Mouse (Mus musculus): ENCODE measurements around the gene Pmpcb.
"Not testable (repeated sequence)": the region's sequence is repeated elsewhere in the genome, so short reads cannot be mapped to it uniquely, and the experiment has no call there.

Gene Pmpcb

DNA sequence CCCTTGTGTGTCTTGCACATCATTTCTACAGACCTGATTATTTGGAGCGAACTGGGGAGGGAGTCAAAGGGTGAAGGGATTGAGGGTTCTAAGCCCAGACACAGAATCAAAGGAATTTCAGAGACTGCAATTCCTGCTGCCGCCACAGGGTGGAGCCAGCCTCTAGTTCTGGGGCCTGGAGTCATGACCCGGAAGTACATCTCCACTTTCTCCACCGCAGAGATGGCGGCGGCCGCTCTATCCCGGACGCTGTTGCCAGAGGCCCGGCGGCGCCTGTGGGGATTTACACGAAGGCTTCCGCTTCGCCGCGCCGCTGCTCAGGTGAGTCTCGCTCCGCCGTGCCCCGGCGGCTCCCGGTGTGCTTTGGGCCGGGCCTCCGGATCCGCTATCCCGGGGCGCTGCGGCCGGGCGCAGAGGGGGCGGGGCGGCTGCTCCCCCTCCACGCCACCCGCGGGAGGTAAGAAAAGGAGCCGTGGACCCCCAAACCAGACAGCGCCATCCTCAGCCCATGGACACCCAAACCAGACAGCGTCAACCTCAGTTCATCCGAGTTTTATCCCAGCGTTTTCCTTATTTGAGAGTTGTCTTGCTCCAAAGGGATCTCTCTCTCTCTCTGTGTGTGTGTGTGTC, at the start of gene Pmpcb:
Gene Pmpcb, plus strand, starts transcription at position 186 of the 630 bp plus-strand sequence.
- DNase-seq (ENCODE audit: low read depth, low spot score): peak; percentile 61

- no peak for DNase-seq (ENCODE audit: low read depth, low spot score)
These were observed 44.7 kb upstream of the Pmpcb start for GRCm38 (mm10) chr5:21692230-21692629.

DNA sequence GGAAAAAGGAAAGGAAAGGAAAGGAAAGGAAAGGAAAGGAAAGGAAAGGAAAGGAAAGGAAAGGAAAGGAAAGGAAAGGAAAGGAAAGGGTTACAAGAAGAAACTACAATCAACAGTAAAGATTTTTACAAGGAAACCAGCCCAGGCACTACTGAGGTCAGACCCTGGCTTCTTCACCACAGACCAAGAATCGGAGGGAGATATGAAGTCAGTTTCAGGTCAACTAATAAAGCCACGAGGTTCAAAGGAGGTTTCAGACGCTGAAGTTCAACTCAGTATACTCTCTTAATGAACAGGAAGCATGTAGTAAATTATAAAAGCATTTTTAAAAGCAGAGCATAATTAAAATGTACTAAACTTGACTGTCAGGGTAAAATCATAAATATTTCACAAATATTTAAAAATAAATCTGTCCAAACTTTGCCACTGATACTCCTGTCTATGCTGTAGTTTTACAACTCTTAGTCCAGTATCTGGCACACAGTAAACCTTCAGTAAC, 43.5 kb upstream of the Pmpcb start:
- no peak for DNase-seq (ENCODE audit: low read depth, low spot score)

DNA sequence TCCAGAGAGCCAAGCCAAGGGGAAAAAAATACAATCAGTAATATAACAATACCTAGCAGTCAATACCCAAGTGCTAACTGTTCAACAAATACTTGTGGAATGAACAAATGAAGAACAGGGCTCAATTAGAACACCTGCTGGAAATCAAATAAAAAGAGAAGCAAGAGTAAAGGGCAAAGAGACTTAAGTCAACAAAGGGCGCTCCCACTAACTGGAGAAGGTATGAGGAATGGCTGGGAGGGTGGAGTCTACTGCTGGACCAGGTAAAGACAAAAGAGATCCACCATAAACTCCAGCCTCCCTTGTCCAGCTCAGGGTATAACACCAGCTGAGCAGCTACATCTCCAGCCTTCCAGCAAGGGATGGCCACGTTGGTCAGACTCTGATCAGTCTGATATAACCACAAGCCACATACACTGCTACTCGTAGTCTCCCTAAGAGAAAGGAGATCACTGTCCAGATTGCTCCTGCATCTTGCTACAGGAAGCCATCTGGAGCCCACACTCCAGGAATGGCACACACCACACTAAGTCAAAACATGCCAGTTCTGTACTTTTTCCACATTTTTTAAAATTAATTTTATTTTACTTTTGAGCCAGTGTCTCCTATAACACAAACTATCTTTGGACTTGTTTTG, 42.0 kb upstream of the Pmpcb start:
- no peak for DNase-seq (ENCODE audit: low read depth, low spot score)

DNA sequence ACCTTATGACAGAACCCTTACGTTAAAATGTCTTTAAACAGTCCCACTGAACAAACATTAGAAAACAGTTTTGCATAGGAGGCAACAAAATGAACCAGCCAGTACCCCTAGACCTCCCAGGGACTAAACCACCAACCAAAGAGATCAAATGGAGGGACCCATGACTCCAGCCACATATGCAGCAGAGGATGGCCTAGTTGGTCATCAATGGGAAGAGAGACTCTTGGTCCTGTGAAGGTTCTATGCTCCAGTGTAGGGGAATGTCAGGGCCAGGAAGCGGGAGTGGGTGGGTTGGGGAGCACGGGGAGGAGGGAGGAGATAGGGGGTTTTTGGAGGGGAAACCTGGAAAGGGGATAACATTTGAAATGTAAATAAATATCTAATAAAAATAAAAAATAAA, 37.4 kb upstream of the Pmpcb start:
- DNase-seq (ENCODE audit: low read depth, low spot score): not testable (repeated sequence)

- DNase-seq (ENCODE audit: low read depth, low spot score): no peak
These were observed 36.6 kb upstream of the Pmpcb start for GRCm38 (mm10) chr5:21700272-21700821.

- no peak for DNase-seq (ENCODE audit: low read depth, low spot score)
These were observed 36.0 kb upstream of the Pmpcb start for GRCm38 (mm10) chr5:21700934-21701333.

DNA sequence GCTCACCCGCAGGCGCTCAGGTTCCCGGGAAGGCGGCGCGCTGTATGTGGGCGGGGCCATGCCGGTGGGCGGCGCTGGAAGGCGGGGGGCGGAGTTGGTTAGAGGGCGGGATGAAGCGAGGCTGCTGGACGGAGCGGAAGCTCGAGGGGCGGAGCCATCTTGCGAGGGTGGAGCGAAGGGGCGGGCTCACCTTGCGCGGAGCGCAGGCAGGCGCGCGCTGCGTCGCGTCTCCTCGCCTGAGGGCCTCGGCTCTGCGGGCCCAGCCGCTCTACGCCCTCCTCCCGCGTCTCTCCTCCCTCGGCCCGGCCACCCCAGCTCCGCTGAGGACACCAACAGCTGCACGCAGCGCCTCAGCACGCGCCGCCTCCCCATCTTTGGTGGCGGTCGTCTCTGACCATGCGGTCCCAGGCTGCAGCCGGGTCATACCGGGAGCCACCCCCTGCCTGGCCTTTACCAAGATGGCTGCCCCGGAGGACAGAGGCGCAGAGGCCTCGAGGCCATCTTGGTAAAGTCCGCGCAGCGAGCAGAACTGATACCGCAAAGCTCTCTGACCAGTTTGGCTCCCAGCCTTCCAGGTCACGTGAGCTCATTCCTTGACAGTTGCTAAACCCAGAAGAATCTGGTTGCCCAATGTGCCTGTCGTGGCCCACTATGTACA, 35.5 kb upstream of the Pmpcb start, which contains the start of gene Napepld:
Gene Napepld, minus strand, starts transcription at position 46 of the 658 bp plus-strand sequence.
- peak; percentile 93 for DNase-seq (ENCODE audit: low read depth, low spot score)

DNA sequence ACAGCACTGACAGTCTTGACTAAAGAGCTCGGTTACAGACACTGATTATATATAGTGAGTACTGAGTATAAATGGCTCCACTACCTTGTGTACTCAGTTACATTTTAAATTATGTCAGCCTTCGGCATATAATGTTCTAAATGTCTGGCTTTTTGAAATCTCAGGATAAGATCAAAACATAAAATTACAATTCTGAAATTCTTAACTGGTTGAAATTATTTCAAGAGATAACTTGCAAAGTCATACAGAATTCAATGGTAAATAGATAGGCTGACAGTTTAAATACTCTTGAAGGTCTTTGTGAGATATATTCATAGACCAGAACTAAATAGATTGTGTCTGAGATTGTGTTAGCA, 35.0 kb upstream of the Pmpcb start:
- DNase-seq (ENCODE audit: low read depth, low spot score): no peak

GRCm38 (mm10) chr5:21702873-21703475, 34.0 kb upstream of the Pmpcb start:
- DNase-seq (ENCODE audit: low read depth, low spot score): no peak

- DNase-seq (ENCODE audit: low read depth, low spot score): no peak
These were observed 33.2 kb upstream of the Pmpcb start for GRCm38 (mm10) chr5:21703708-21704107.

GRCm38 (mm10) chr5:21706546-21706945, 30.4 kb upstream of the Pmpcb start:
- no peak for DNase-seq (ENCODE audit: low read depth, low spot score)

DNA sequence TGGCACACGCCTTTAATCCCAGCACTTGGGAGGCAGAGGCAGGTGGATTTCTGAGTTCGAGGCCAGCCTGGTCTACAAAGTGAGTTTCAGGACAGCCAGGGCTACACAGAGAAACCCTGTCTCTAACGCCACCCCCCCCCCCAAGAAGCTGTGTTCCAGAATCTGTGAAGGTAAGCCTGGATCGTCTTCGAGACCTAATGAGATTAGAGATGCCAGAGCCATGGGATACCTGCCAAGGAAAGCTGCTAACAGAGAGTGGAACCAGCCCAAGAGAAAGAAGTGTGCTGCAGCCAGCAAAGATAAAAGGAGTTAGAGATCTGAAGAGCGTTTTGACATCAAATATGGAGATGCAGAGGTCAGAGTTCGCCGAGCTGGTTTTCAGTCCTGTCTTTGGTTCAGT, 28.9 kb upstream of the Pmpcb start:
- not testable (repeated sequence) for DNase-seq (ENCODE audit: low read depth, low spot score)

DNA sequence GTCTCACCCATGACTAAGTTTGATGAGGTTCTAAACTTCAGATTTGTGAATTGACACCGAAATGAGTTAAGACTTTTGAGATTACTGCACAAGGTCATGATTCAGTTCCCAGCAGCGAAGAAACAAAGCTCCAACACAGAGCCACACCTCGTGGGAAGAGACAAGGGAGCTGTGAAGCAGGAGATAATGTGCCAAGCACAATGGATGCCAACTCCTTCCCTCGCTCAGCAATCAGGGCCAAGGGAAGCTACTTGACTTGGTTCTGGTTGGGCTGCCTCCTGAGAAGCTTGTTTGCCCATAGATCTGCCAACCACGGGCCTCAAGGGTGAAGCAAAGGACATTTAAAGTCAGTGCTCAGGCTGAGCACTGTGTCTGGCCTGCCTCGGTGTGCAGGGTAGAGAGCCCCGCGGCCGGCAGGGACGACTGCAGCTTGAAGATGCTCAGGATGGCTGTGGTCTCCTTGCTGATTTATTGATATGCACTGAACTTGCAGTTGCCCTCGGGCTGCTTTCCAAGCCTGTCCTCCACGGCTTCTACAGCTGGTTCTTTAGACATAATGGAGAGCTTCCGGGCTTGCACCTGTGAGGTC, 24.7 kb upstream of the Pmpcb start:
- no peak for DNase-seq (ENCODE audit: low read depth, low spot score)

DNA sequence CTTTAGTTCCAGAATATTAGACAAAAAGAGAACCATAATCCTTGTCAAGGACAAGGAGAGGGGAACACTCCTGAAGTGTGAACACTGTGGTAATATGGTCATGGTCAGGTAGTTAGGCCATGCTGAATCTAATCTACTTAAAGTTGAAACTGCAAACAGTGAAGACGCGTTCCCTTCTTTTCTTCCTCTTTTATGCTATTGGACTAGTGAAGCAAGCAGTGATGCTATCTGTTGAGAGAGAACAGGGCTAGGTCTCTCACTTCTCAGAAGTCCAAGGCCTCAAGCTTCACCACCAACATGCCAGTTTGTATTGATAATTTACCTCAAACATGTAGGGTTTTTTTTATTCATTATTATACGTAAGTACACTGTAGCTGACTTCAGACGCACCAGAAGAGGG, 22.5 kb upstream of the Pmpcb start:
- no peak for DNase-seq (ENCODE audit: low read depth, low spot score)

DNA sequence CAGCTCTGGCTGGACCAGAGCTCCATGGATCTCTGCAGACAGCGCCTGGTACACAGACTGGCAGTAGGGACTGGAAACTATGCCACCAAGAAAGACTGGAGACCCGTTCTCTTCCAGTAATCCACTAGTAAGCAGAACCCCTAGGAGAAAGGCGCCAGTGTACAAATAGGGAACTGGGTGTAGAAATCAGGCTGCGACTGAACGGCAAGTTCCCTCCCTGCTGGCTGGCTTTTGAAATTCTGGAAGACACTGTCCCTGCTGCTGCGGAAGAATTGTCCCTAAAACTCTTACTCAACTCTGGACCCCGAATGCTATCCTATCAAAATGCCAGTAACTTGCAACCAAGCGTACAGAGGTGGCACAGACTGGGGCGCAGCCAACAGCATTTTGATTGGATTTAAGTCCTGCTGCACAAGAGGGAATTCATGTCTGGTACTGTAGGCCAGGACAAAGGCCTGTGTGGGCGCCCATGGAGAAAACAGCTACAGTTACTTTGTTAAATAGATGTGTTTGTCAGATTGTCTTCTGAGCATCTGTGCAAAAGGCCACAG, 19.7 kb upstream of the Pmpcb start:
- no peak for DNase-seq (ENCODE audit: low read depth, low spot score)

DNA sequence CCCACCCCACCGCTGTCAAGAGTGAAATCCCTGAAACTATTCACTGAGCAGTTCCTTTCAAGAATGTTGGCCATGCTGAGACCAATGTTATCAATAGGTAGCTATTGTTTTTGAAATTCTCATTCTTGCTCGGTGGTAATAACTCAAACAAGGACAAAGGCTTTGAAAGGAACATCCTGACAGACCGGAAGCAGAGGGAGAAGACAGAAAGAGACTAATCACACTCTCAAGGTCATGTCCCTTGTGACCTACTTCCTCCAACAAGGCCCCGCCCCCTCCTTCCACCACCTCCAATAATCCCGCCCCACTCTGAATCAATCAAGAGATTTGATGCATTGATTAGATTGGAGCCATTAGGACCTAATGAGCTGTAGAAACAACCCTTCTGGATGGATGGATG, 18.4 kb upstream of the Pmpcb start:
- DNase-seq (ENCODE audit: low read depth, low spot score): no peak

DNA sequence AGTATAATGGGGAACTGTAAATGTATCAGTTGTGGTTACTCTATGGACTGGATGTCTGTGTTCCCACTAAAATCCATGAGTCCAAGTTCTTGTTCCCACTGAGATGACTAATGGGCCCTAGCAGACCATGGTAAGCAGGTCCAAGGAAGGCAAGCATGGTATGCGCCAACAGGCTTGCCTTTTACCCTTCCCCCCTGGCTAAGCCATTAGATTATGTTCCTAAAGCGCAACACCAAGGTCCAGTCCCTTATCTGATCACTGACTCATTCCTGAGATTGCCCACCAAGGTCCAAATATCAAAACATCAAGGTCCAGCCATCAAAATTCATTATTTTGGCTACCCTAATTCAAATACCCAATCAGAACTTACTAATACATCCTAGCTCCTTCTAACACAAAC, 17.7 kb upstream of the Pmpcb start:
- no peak for DNase-seq (ENCODE audit: low read depth, low spot score)

GRCm38 (mm10) chr5:21724427-21724826, 12.5 kb upstream of the Pmpcb start:
- DNase-seq (ENCODE audit: low read depth, low spot score): no peak

DNA sequence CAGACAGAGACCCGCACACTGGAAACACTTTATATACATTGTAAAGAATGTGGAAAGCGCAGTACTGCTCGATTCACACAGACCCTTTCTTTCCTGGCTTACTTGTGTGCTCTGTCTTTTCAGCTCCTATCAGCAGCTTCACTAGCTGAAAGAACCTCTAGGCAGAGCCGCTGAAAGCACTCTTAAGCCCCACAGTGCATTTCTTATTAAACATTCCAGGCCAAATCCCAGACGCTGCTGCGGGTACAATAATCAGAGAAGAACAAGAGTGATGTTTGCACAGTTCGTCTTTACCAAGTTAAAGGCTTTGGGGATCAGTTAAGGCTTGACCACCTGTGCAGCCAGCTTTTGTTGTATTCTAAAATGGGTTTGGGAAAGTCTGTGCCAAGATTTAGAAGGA, 12.1 kb upstream of the Pmpcb start:
- no peak for DNase-seq (ENCODE audit: low read depth, low spot score)

DNA sequence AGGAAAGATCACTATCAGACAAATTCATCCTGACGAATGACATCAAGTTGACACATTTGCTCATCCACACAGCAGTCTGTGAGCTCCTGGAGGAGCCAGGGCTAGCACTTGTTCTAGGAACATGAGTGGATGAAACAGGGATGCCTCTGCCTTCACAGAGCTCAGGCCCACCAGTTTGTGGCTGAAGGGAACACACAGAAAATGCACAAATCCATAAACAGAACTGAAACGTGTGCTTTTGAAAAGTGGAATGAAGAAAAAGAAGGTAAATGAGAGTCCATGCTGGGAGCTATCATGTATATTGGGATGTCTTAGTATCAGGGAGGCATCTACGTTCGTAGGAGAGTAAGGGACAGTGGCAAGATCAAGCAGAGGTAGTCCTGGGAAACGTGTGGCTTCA, 7.8 kb upstream of the Pmpcb start:
- no peak for DNase-seq (ENCODE audit: low read depth, low spot score)
